Mouse (Mus musculus): ENCODE measurements around the gene Arid3c. TPM values are rescaled to one million over a fixed set of nuclear protein-coding genes. Genes with fewer than 3 reads are reported as not detected.
"Not testable (repeated sequence)": the region's sequence is repeated elsewhere in the genome, so short reads cannot be mapped to it uniquely, and the experiment has no call there.

Gene Arid3c
- total RNA-seq, 4 experiments from 2014 or later, result not detected

GRCm38 (mm10) chr4:41705922-41706754 is 24.8 kb downstream of the Arid3c start:
- no peak for DNase-seq (ENCODE audit: low spot score in 2 of 2)

GRCm38 (mm10) chr4:41704651-41705050 is 26.3 kb downstream of the Arid3c start:
- no peak for DNase-seq (ENCODE audit: low spot score in 2 of 2)

- DNase-seq (ENCODE audit: low spot score in 2 of 2), result not testable (repeated sequence)
These were observed 28.7 kb downstream of the Arid3c start for GRCm38 (mm10) chr4:41702226-41702625.

- DNase-seq (ENCODE audit: low spot score in 2 of 2), result not testable (repeated sequence)
These were observed 30.7 kb downstream of the Arid3c start for GRCm38 (mm10) chr4:41700224-41700623.

GRCm38 (mm10) chr4:41699783-41700182 is 31.2 kb downstream of the Arid3c start, which contains the start of gene Il11ra1:
TSS of gene Il11ra1 (plus strand) at chr4:41699989.
- DNase-seq (ENCODE audit: low spot score in 2 of 2), result not testable (repeated sequence)

- not testable (repeated sequence) for DNase-seq (ENCODE audit: low spot score in 2 of 2)
These were observed 32.4 kb downstream of the Arid3c start for GRCm38 (mm10) chr4:41698421-41699016.

- peak; percentile 67 to 91 for DNase-seq (ENCODE audit: low spot score in 2 of 2)
These were observed 33.8 kb downstream of the Arid3c start, which contains the start of gene Cntfr for GRCm38 (mm10) chr4:41696930-41697841. TSS of gene Cntfr (minus strand) at chr4:41697089.

GRCm38 (mm10) chr4:41696452-41696851 is 34.5 kb downstream of the Arid3c start:
- DNase-seq (ENCODE audit: low spot score in 2 of 2), result not testable (repeated sequence)

GRCm38 (mm10) chr4:41695800-41696199 is 35.1 kb downstream of the Arid3c start:
- not testable (repeated sequence) for DNase-seq (ENCODE audit: low spot score in 2 of 2)

- DNase-seq (ENCODE audit: low spot score in 2 of 2), result not testable (repeated sequence)
These were observed 37.4 kb downstream of the Arid3c start for GRCm38 (mm10) chr4:41693511-41693910.

- DNase-seq (ENCODE audit: low spot score in 2 of 2), result not testable (repeated sequence)
These were observed 40.9 kb downstream of the Arid3c start for GRCm38 (mm10) chr4:41690014-41690413.

- not testable (repeated sequence) for DNase-seq (ENCODE audit: low spot score in 2 of 2)
These were observed 42.4 kb downstream of the Arid3c start for GRCm38 (mm10) chr4:41688562-41688961.

GRCm38 (mm10) chr4:41685882-41686492 is 45.0 kb downstream of the Arid3c start:
- DNase-seq (ENCODE audit: low spot score in 2 of 2), result not testable (repeated sequence)

- DNase-seq (ENCODE audit: low spot score in 2 of 2), result not testable (repeated sequence)
These were observed 46.0 kb downstream of the Arid3c start for GRCm38 (mm10) chr4:41684931-41685453.

- DNase-seq (ENCODE audit: low spot score in 2 of 2), result not testable (repeated sequence)
These were observed 46.6 kb downstream of the Arid3c start for GRCm38 (mm10) chr4:41684131-41684930.

GRCm38 (mm10) chr4:41683303-41683702 is 47.6 kb downstream of the Arid3c start:
- not testable (repeated sequence) for DNase-seq (ENCODE audit: low spot score in 2 of 2)

- DNase-seq (ENCODE audit: low spot score in 2 of 2), result no peak
These were observed 48.2 kb downstream of the Arid3c start for GRCm38 (mm10) chr4:41682789-41683188.

GRCm38 (mm10) chr4:41681947-41682346 is 49.0 kb downstream of the Arid3c start:
- DNase-seq (ENCODE audit: low spot score in 2 of 2), result no peak

- DNase-seq (ENCODE audit: low spot score in 2 of 2), result peak; percentile 60 to 70
These were observed 49.8 kb downstream of the Arid3c start for GRCm38 (mm10) chr4:41681176-41681575.

- no peak for DNase-seq (ENCODE audit: low spot score in 2 of 2)
These were observed 51.7 kb downstream of the Arid3c start for GRCm38 (mm10) chr4:41679291-41679690.

Data from layer of hippocampus, adult 8-10 months (tissue).